Mouse (Mus musculus): Measurements from ENCODE around the gene Slco4a1. TPM values are rescaled to one million over a fixed set of nuclear protein-coding genes. Genes with fewer than 3 reads are reported as not detected.
A peak's percentile ranks its signal among the peaks of the same experiment; 100 is the strongest.

Gene Slco4a1
- total RNA-seq (2014; rRNA removed), result 1.5 and 5.1 TPM in 2 replicates
- 2.5 and 2.8 TPM in 2 replicates for polyA plus RNA-seq (2015; fragmentation: Nextera tagmentation; extraction: Ambion mirVana)

GRCm38 (mm10) chr2:180455723-180456698 lies at the start of gene Slco4a1:
TSS of gene Slco4a1 (plus strand) at chr2:180456245.
- peak within 1 kb of the TSS; percentile 48 for H3K9ac ChIP-seq (replicated peaks; ENCODE audit: low read length, poor library complexity, severe bottlenecking)
- no peaks in the 10 kb centered on the region for H3K9me3 ChIP-seq (ENCODE audit: low read length)
- no peak within 1 kb of the TSS for H3K27ac ChIP-seq (ENCODE audit: low read depth, low read length)
- H3K4me3 ChIP-seq (ENCODE audit: low read depth, low read length), result peak within 1 kb of the TSS; percentile 62
- DNase-seq (ENCODE audit: low spot score) (peak; percentile 71), ATAC-seq (ENCODE audit: low FRiP score) (peak; percentile 78)
- H3K4me1 ChIP-seq (ENCODE audit: insufficient read depth, low read length), result no peaks in the 10 kb centered on the region; the same call in 1 of the 2 replicates
- H3K36me3 ChIP-seq (ENCODE audit: insufficient read depth, low read length), result no peaks in the 10 kb centered on the region
- peaks cover 15% of the 10 kb centered on the region for H3K27me3 ChIP-seq (ENCODE audit: insufficient read depth, low read length)
- H3K4me2 ChIP-seq (ENCODE audit: low read depth, low read length, poor library complexity, severe bottlenecking), result peak within 1 kb of the TSS; percentile 95
- no peak for TF ChIP-seq CTCF (IDR thresholded peaks at IDR 0.05)
- WGBS, result 2% methylated on average over 65 of the region's 65 CpGs

GRCm38 (mm10) chr2:180408410-180408809 lies 47.6 kb upstream of the Slco4a1 start:
- ATAC-seq (ENCODE audit: low FRiP score) (no peak), DNase-seq (ENCODE audit: low spot score) (no peak)
- 26% methylated on average over 2 of the region's 2 CpGs for WGBS
- H3K9ac ChIP-seq (replicated peaks; ENCODE audit: low read length, poor library complexity, severe bottlenecking), result no peak overlapping the region
- no peaks in the 10 kb centered on the region for H3K4me1 ChIP-seq (ENCODE audit: insufficient read depth, low read length)
- TF ChIP-seq CTCF (IDR thresholded peaks at IDR 0.05), result no peak
- H3K9me3 ChIP-seq (ENCODE audit: low read length), result no peaks in the 10 kb centered on the region
- no peaks in the 10 kb centered on the region for H3K36me3 ChIP-seq (ENCODE audit: insufficient read depth, low read length)
- H3K27ac ChIP-seq (ENCODE audit: low read depth, low read length), result no peak overlapping the region
- no peak overlapping the region for H3K4me3 ChIP-seq (ENCODE audit: low read depth, low read length)
- H3K4me2 ChIP-seq (ENCODE audit: low read depth, low read length, poor library complexity, severe bottlenecking), result no peak overlapping the region
- no peaks in the 10 kb centered on the region for H3K27me3 ChIP-seq (ENCODE audit: insufficient read depth, low read length)

- H3K4me2 ChIP-seq (ENCODE audit: low read depth, low read length, poor library complexity, severe bottlenecking), result no peak overlapping the region
- no peak overlapping the region for H3K27ac ChIP-seq (ENCODE audit: low read depth, low read length)
- H3K4me1 ChIP-seq (ENCODE audit: insufficient read depth, low read length), result no peaks in the 10 kb centered on the region
- no peaks in the 10 kb centered on the region for H3K9me3 ChIP-seq (ENCODE audit: low read length)
- DNase-seq (ENCODE audit: low spot score) (peak; percentile 60), ATAC-seq (ENCODE audit: low FRiP score) (0 out of 2 replicates have a peak, but pooled peaks have one; percentile 23)
- H3K36me3 ChIP-seq (ENCODE audit: insufficient read depth, low read length), result no peaks in the 10 kb centered on the region
- H3K27me3 ChIP-seq (ENCODE audit: insufficient read depth, low read length), result no peaks in the 10 kb centered on the region
- no peak overlapping the region for H3K9ac ChIP-seq (replicated peaks; ENCODE audit: low read length, poor library complexity, severe bottlenecking)
- TF ChIP-seq CTCF (IDR thresholded peaks at IDR 0.05), result no peak
- H3K4me3 ChIP-seq (ENCODE audit: low read depth, low read length), result no peak overlapping the region
- WGBS, result 51% methylated on average over 8 of the region's 8 CpGs
Observed at GRCm38 (mm10) chr2:180410432-180410831, 45.6 kb upstream of the Slco4a1 start.

GRCm38 (mm10) chr2:180411013-180411412 lies 45.0 kb upstream of the Slco4a1 start:
- DNase-seq (ENCODE audit: low spot score) (no peak), ATAC-seq (ENCODE audit: low FRiP score) (no peak)
- H3K27me3 ChIP-seq (ENCODE audit: insufficient read depth, low read length), result no peaks in the 10 kb centered on the region
- H3K36me3 ChIP-seq (ENCODE audit: insufficient read depth, low read length), result no peaks in the 10 kb centered on the region
- H3K9ac ChIP-seq (replicated peaks; ENCODE audit: low read length, poor library complexity, severe bottlenecking), result no peak overlapping the region
- H3K27ac ChIP-seq (ENCODE audit: low read depth, low read length), result no peak overlapping the region
- no peak overlapping the region for H3K4me3 ChIP-seq (ENCODE audit: low read depth, low read length)
- TF ChIP-seq CTCF (IDR thresholded peaks at IDR 0.05), result no peak
- H3K4me2 ChIP-seq (ENCODE audit: low read depth, low read length, poor library complexity, severe bottlenecking), result no peak overlapping the region
- no peaks in the 10 kb centered on the region for H3K4me1 ChIP-seq (ENCODE audit: insufficient read depth, low read length)
- no peaks in the 10 kb centered on the region for H3K9me3 ChIP-seq (ENCODE audit: low read length)
- 19% methylated on average over 8 of the region's 8 CpGs for WGBS

- H3K27ac ChIP-seq (ENCODE audit: low read depth, low read length), result no peak overlapping the region
- no peak overlapping the region for H3K9ac ChIP-seq (replicated peaks; ENCODE audit: low read length, poor library complexity, severe bottlenecking)
- no peaks in the 10 kb centered on the region for H3K4me1 ChIP-seq (ENCODE audit: insufficient read depth, low read length)
- DNase-seq (ENCODE audit: low spot score), result no peak
- WGBS, result 47% methylated on average over 3 of the region's 3 CpGs
- no peak overlapping the region for H3K4me2 ChIP-seq (ENCODE audit: low read depth, low read length, poor library complexity, severe bottlenecking)
- no peaks in the 10 kb centered on the region for H3K27me3 ChIP-seq (ENCODE audit: insufficient read depth, low read length)
- H3K9me3 ChIP-seq (ENCODE audit: low read length), result no peaks in the 10 kb centered on the region
- ATAC-seq (ENCODE audit: low FRiP score), result no peak
- no peaks in the 10 kb centered on the region for H3K36me3 ChIP-seq (ENCODE audit: insufficient read depth, low read length)
- H3K4me3 ChIP-seq (ENCODE audit: low read depth, low read length), result no peak overlapping the region
- no peak for TF ChIP-seq CTCF (IDR thresholded peaks at IDR 0.05)
Observed at GRCm38 (mm10) chr2:180415627-180416026, 40.4 kb upstream of the Slco4a1 start.

GRCm38 (mm10) chr2:180417731-180418130 lies 38.3 kb upstream of the Slco4a1 start:
- 14% methylated on average over 9 of the region's 9 CpGs for WGBS
- TF ChIP-seq CTCF (IDR thresholded peaks at IDR 0.05), result no peak
- no peak overlapping the region for H3K9ac ChIP-seq (replicated peaks; ENCODE audit: low read length, poor library complexity, severe bottlenecking)
- H3K27ac ChIP-seq (ENCODE audit: low read depth, low read length), result no peak overlapping the region
- no peak overlapping the region for H3K4me3 ChIP-seq (ENCODE audit: low read depth, low read length)
- H3K36me3 ChIP-seq (ENCODE audit: insufficient read depth, low read length), result no peaks in the 10 kb centered on the region
- peak; percentile 50 for DNase-seq (ENCODE audit: low spot score)
- no peaks in the 10 kb centered on the region for H3K27me3 ChIP-seq (ENCODE audit: insufficient read depth, low read length)
- H3K9me3 ChIP-seq (ENCODE audit: low read length), result no peaks in the 10 kb centered on the region
- ATAC-seq (ENCODE audit: low FRiP score), result no peak
- no peaks in the 10 kb centered on the region for H3K4me1 ChIP-seq (ENCODE audit: insufficient read depth, low read length)
- no peak overlapping the region for H3K4me2 ChIP-seq (ENCODE audit: low read depth, low read length, poor library complexity, severe bottlenecking)

All from midbrain, postnatal 0 days (tissue).